Mouse (Mus musculus) layer of hippocampus, adult 11-12 months (tissue): ENCODE measurements around the gene Timeless.

Experiments used
- DNase-seq: peaks from one replicate; pipeline ENCODE4 v3.0.0; 2022; ENCODE audit warnings: low spot score

The Timeless gene

DNA sequence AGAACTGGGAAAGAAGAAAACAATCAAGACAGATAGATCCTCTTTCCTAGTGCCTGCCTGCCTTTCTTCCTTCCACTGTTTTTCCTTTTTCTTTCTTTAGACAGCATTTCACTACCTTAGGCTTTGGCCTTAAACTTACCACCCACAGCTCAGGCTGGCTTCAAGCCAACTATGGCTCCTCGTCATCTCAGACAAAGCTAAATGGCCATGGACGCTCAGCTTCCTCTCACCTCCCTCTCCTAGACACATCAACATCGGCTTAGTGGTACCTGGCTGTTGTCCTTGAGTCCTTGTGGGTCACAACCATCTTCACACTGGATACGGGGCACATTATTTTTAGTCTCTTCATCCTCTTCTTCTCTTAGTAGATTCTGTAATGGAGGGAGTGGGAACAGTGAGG, 65.4 kb downstream of the Timeless start:
- no peak for DNase-seq

DNA sequence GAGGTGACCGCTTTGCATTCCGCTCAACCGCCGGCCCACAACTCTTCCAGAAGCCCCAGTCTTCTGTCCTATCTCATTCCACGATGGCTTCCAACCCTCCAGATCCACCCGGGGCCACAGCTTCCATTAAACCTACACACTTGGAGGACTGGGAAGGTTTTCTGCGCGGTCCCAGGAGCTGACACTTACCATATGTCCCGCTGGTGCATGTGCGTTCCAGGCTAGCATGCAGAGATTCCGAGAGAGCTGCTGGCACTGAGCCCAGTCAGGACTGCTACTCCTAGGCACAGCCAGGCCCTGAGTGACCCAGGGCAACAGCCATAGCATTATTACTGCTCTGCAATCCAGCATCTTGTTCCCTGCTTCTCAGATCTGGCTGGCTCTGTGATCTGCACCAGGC, 65.8 kb downstream of the Timeless start:
- DNase-seq = no peak

DNA sequence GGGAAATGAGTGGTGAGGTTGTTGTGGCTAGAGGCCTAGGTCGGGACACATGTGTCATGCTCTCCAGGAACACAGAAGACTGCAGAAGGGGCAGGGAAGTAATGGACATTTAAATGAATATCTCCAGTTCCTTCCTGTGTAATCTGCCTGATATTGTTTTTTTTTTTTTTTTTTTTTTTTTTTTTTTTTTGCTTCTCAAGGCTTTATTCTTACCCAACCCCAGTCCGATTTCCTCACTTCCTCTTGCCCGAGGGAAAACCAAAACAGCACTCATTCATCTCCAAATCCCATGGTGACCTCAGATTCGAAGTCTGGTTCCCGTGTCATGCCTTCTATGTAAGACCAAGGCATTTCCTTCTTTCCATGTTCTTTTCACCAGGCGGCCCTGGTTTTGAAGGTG, 66.4 kb downstream of the Timeless start:
- no peak for DNase-seq

DNA sequence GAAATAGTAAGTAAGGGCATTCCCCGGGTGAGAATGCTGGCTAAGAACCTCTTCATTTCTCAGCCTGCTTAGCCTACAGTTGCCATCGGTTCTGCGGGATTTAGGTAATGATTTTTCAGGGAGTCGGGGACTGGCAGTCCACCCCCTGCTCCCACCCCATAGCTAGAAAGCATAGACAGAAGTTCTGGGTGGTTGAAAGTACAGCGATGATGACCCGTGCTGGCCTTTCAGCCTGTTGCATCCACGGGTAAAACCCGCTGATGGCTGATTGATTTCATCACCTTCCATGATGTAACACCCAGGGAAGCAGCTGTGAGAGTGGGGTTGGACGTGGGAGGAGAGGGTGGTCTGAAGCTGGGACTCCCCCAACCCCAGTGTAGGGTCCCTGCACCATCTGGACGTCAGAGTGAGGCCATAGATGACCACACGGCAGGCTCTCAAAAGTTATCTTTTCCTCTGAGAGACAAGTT, 66.9 kb downstream of the Timeless start, which contains the start of gene Il23a:
TSS of gene Il23a (minus strand) at position 51 of the 470 bp plus-strand sequence.
- no peak for DNase-seq

DNA sequence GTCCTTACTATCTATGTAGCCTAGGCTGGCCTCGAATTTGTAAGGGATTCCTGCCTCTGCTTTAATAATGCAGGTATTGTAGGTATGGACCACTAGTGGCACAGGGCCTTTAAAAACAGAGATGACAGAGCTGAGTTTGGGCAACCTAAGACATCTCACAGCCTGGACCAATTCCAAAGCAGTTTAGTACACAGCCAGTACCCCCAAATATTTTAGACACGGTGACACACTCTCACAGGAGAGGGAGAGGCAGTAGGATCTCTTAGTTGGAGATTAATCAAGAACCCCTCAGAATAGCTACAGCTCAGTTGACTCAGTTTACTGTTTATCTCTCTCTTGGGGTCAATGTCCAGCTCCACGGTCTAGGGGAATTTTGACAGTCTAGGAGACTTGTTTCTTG, 70.5 kb downstream of the Timeless start:
- DNase-seq = no peak
